Mouse (Mus musculus): ENCODE measurements around the gene Vps54. TPM values are rescaled to one million over a fixed set of nuclear protein-coding genes. Genes with fewer than 3 reads are reported as not detected.
"Not testable (repeated sequence)": the region's sequence is repeated elsewhere in the genome, so short reads cannot be mapped to it uniquely, and the experiment has no call there.

Gene Vps54
- 6.7 and 8.2 TPM in 2 replicates for polyA plus RNA-seq (2015; fragmentation: Nextera tagmentation; extraction: Ambion mirVana)

GRCm38 (mm10) chr11:21239021-21239661, at the start of gene Vps54:
Vps54 (plus strand) TSS chr11:21239281.
- peak within 1 kb of the TSS; percentile 80 for H3K4me2 ChIP-seq (replicated peaks; ENCODE audit: low read depth)
- no peaks in the 10 kb centered on the region for H3K36me3 ChIP-seq (ENCODE audit: control insufficient read depth, insufficient read depth, low read length)
- TF ChIP-seq EP300 (optimal IDR thresholded peaks at IDR 0.05) (no peak), CTCF (IDR thresholded peaks at IDR 0.05; ENCODE audit: low read depth) (no peak)
- WGBS = 1% methylated on average over 19 of the region's 84 CpGs
- H3K4me1 ChIP-seq (replicated peaks; ENCODE audit: control insufficient read depth, insufficient read depth) = no peaks in the 10 kb centered on the region
- DNase-seq (ENCODE audit: low spot score) (peak; percentile 70), ATAC-seq (ENCODE audit: low FRiP score, low TSS enrichment) (peak; percentile 82)
- H3K27me3 ChIP-seq (ENCODE audit: control insufficient read depth, insufficient read depth, low read length) = no peaks in the 10 kb centered on the region
- peak within 1 kb of the TSS; percentile 100 for H3K9ac ChIP-seq (ENCODE audit: low read length)
- H3K9me3 ChIP-seq (ENCODE audit: control insufficient read depth, low read length) = no peaks in the 10 kb centered on the region
- H3K27ac ChIP-seq (replicated peaks) = peak within 1 kb of the TSS; percentile 98
- peak within 1 kb of the TSS; percentile 98 for H3K4me3 ChIP-seq (ENCODE audit: low read depth, low read length)

GRCm38 (mm10) chr11:21191821-21192220, 47.3 kb upstream of the Vps54 start:
- ATAC-seq (ENCODE audit: low FRiP score, low TSS enrichment); H3K27me3 ChIP-seq (ENCODE audit: control insufficient read depth, insufficient read depth, low read length); H3K4me3 ChIP-seq (ENCODE audit: low read depth, low read length); DNase-seq (ENCODE audit: low spot score); H3K9me3 ChIP-seq (ENCODE audit: control insufficient read depth, low read length); H3K27ac ChIP-seq (replicated peaks); H3K4me1 ChIP-seq (replicated peaks; ENCODE audit: control insufficient read depth, insufficient read depth); H3K36me3 ChIP-seq (ENCODE audit: control insufficient read depth, insufficient read depth, low read length); H3K9ac ChIP-seq (ENCODE audit: low read length); H3K4me2 ChIP-seq (replicated peaks; ENCODE audit: low read depth): not testable (repeated sequence)
- 81% methylated on average over 8 of the region's 8 CpGs for WGBS

- ATAC-seq (ENCODE audit: low FRiP score, low TSS enrichment) = no peak
- 92% methylated on average over 3 of the region's 3 CpGs for WGBS
Observed at GRCm38 (mm10) chr11:21194851-21195250, 44.2 kb upstream of the Vps54 start.

DNA sequence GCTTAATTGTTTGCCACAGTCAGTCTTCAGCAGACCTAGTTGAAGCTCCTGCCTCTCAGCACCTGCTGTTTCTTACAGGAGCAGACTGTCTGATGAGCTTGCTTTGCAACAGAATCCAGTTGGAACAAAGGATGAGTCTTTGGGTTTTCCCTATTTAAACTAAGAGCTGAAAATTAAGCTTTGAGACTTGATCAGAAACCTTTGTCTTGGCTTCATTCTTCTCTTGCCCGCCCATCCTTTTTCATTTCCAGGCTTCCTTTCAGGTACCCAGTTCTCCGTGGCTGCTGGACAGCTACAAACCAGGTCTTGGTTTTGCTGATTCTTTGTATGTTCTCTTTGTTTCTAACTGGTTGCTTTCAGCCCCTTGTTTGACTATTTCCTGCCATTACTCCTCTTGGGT, 30.0 kb upstream of the Vps54 start:
- no peaks in the 10 kb centered on the region for H3K27me3 ChIP-seq (ENCODE audit: control insufficient read depth, insufficient read depth, low read length)
- no peak overlapping the region for H3K4me3 ChIP-seq (ENCODE audit: low read depth, low read length)
- no peak for ATAC-seq (ENCODE audit: low FRiP score, low TSS enrichment)
- no peak overlapping the region for H3K27ac ChIP-seq (replicated peaks)
- no peak for TF ChIP-seq CTCF (IDR thresholded peaks at IDR 0.05; ENCODE audit: low read depth)
- TF ChIP-seq EP300 (optimal IDR thresholded peaks at IDR 0.05) = no peak
- no peak for DNase-seq (ENCODE audit: low spot score)
- H3K9ac ChIP-seq (ENCODE audit: low read length) = no peak overlapping the region
- no peaks in the 10 kb centered on the region for H3K9me3 ChIP-seq (ENCODE audit: control insufficient read depth, low read length)
- H3K4me1 ChIP-seq (replicated peaks; ENCODE audit: control insufficient read depth, insufficient read depth) = no peaks in the 10 kb centered on the region
- H3K36me3 ChIP-seq (ENCODE audit: control insufficient read depth, insufficient read depth, low read length) = no peaks in the 10 kb centered on the region
- WGBS = 80% methylated on average over 2 of the region's 2 CpGs
- no peak overlapping the region for H3K4me2 ChIP-seq (replicated peaks; ENCODE audit: low read depth)

More at GRCm38 (mm10) chr11:21194851-21195250, 44.2 kb upstream of the Vps54 start:
- Histone ChIP-seq H3K36me3 (ENCODE audit: control insufficient read depth, insufficient read depth, low read length) (no peaks in the 10 kb centered on the region), H3K4me2 (replicated peaks; ENCODE audit: low read depth) (no peak overlapping the region), H3K9ac (ENCODE audit: low read length) (no peak overlapping the region), H3K27me3 (ENCODE audit: control insufficient read depth, insufficient read depth, low read length) (no peaks in the 10 kb centered on the region), H3K4me3 (ENCODE audit: low read depth, low read length) (no peak overlapping the region), H3K27ac (replicated peaks) (no peak overlapping the region), H3K9me3 (ENCODE audit: control insufficient read depth, low read length) (no peaks in the 10 kb centered on the region), H3K4me1 (replicated peaks; ENCODE audit: control insufficient read depth, insufficient read depth) (no peaks in the 10 kb centered on the region)
- no peak for TF ChIP-seq CTCF (IDR thresholded peaks at IDR 0.05; ENCODE audit: low read depth)
- TF ChIP-seq EP300 (optimal IDR thresholded peaks at IDR 0.05) = no peak
- no peak for DNase-seq (ENCODE audit: low spot score)

DNA sequence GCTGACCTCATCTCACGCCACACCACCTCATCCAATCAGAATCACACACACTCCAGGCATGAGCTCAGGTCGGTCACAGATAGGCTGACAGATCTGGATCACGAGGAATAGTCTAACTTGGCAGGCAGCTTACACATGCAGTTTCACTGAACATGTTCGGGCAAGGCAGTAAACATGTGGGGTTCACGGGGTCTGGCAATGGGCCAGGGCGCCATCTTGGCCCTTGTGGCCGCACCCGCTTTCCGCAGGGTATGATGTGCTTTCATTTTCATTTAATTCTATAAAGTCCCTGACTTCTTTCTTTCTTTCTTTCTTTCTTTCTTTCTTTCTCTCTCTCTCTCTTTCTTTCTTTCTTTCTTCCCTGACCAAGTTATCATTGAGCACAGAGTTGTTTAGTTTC, 29.4 kb upstream of the Vps54 start:
- H3K27ac ChIP-seq (replicated peaks); DNase-seq (ENCODE audit: low spot score); H3K4me1 ChIP-seq (replicated peaks; ENCODE audit: control insufficient read depth, insufficient read depth); H3K9ac ChIP-seq (ENCODE audit: low read length); H3K27me3 ChIP-seq (ENCODE audit: control insufficient read depth, insufficient read depth, low read length); H3K4me2 ChIP-seq (replicated peaks; ENCODE audit: low read depth); H3K9me3 ChIP-seq (ENCODE audit: control insufficient read depth, low read length); ATAC-seq (ENCODE audit: low FRiP score, low TSS enrichment); H3K4me3 ChIP-seq (ENCODE audit: low read depth, low read length); H3K36me3 ChIP-seq (ENCODE audit: control insufficient read depth, insufficient read depth, low read length): not testable (repeated sequence)
- 88% methylated on average over 9 of the region's 9 CpGs for WGBS

DNA sequence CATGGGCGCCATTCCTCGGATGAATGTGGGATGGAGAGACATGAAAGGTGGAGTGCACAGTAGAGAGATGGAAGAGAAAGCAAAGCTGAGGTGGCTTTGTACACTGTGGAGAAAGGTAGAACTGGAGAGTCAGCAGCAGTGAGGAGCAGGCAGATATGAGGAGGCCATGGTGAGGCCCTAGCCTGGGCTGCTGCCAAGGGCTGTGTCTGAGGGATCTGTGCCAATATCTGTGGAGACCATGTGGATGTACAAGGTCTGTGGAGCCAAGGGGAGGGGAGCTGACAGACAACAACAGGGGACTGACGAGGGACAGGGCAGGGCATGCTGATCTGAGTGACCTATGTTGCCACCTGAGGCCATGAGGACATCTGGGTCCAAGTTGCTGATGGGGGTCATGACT, 21.7 kb upstream of the Vps54 start:
- DNase-seq (ENCODE audit: low spot score) = no peak

More for the DNA sequence above, 21.7 kb upstream of the Vps54 start:
- TF ChIP-seq CTCF (IDR thresholded peaks at IDR 0.05; ENCODE audit: low read depth) (no peak), EP300 (optimal IDR thresholded peaks at IDR 0.05) (no peak)
- no peaks in the 10 kb centered on the region for H3K9me3 ChIP-seq (ENCODE audit: control insufficient read depth, low read length)
- no peaks in the 10 kb centered on the region for H3K4me1 ChIP-seq (replicated peaks; ENCODE audit: control insufficient read depth, insufficient read depth)
- no peaks in the 10 kb centered on the region for H3K36me3 ChIP-seq (ENCODE audit: control insufficient read depth, insufficient read depth, low read length)
- no peak overlapping the region for H3K9ac ChIP-seq (ENCODE audit: low read length)
- WGBS = 75% methylated on average over 3 of the region's 3 CpGs
- H3K4me2 ChIP-seq (replicated peaks; ENCODE audit: low read depth) = no peak overlapping the region
- 0 out of 2 replicates have a peak, but pooled peaks have one; percentile 26 for ATAC-seq (ENCODE audit: low FRiP score, low TSS enrichment)
- no peak overlapping the region for H3K4me3 ChIP-seq (ENCODE audit: low read depth, low read length)
- H3K27me3 ChIP-seq (ENCODE audit: control insufficient read depth, insufficient read depth, low read length) = no peaks in the 10 kb centered on the region
- H3K27ac ChIP-seq (replicated peaks) = no peak overlapping the region
